Mouse (Mus musculus) kidney, adult 2 months (tissue): Measurements from ENCODE around the gene Lcn6.

Source experiments
- CTCF ChIP-seq: fragments of 200-500 bp; conservative IDR thresholded peaks from 2 replicates; pipeline ENCODE4 v1.5.1; 2011; ENCODE audit warnings: low read depth, mild to moderate bottlenecking, control low read depth, low read length, moderate library complexity, mixed read lengths; ENCODE audit not compliant: insufficient read depth, insufficient read length
- POLR2A ChIP-seq: fragments of 200-500 bp; IDR thresholded peaks from one replicate; pipeline ENCODE4 v1.6.1; 2011; ENCODE audit warnings: low read depth, low read length, control low read depth

- TF ChIP-seq CTCF (no peak), POLR2A (no peak)
Measured at GRCm38 (mm10) chr2:25660279-25660678, 16.3 kb upstream of the Lcn6 start.
